ENCODE assay signal across 21 mouse cellular contexts in the genomic region with DNA sequence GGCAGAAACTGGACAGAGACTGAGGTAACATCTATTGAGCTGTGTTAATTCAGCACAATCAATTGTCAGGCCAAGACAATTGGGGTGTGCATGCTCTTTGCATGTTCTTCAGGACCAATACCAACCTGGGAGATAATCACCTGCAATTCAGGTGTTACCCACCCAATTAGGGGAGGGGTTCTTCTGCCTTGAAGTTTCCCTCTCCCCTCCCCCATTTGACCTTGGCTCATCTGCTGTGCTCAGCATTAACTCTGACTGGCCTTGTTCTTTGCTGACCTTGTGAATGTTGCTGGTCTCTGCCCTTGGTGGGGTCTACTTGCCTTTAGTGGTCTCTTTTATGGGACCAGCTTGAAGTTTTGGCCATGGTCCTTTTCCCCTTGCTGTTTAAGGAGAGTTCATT. TPM values are rescaled to one million over a fixed set of nuclear protein-coding genes. Genes with fewer than 3 reads are reported as not detected.
A peak's percentile ranks its signal among the peaks of the same experiment; 100 is the strongest.
DNase-seq lines count a peak whose midpoint lies in the region; ATAC-seq and TF ChIP-seq lines count a peak whose summit lies in the region.
"Had no signal": no experiment of that assay in that cellular context is flagged by ENCODE, and none has a peak within 500 bp of the region (broad histone marks: within the 10 kb centered on the region; RNA-seq: fewer than 3 reads in every experiment).

No protein-coding gene starts in this region.

- no peaks in the 10 kb centered on the region for H3K9me3 ChIP-seq in intestine, embryonic 15.5 days
- H3K9me3 ChIP-seq in intestine, postnatal 0 days (ENCODE audit: control insufficient read depth), result no peaks in the 10 kb centered on the region
- no peaks in the 10 kb centered on the region for H3K9me3 ChIP-seq in CH12.LX (replicated peaks; ENCODE audit: low read length)
- H3K9me3 ChIP-seq: embryonic facial prominence, embryonic 13.5 days; hindbrain, embryonic 15.5 days; neural tube, embryonic 15.5 days; stomach, embryonic 15.5 days had no signal

- H3K4me3 ChIP-seq in heart, adult 2 months, result no peak overlapping the region
- H3K4me3 ChIP-seq in intestine, embryonic 15.5 days (replicated peaks), result no peak overlapping the region
- H3K4me3 ChIP-seq in intestine, postnatal 0 days (ENCODE audit: low read depth, low read length), result no peak overlapping the region
- H3K4me3 ChIP-seq in CH12.LX (replicated peaks in 1 of 3; ENCODE audit: low read depth in 2 of 3, low read length in 2 of 3, poor library complexity in 1 of 3), result no peak overlapping the region
- H3K4me3 ChIP-seq: embryonic facial prominence, embryonic 13.5 days; hindbrain, embryonic 15.5 days; neural tube, embryonic 15.5 days; stomach, embryonic 15.5 days had no signal

- no peaks in the 10 kb centered on the region for H3K79me2 ChIP-seq in heart, adult 2 months (replicated peaks; ENCODE audit: control insufficient read depth, insufficient read depth, low read length)
- H3K79me2 ChIP-seq in CH12.LX (replicated peaks; ENCODE audit: control insufficient read depth, extremely low read depth, insufficient read depth, poor library complexity, severe bottlenecking), result no peaks in the 10 kb centered on the region

- DNase-seq in heart, adult 2 months, result no peak
- no peak for DNase-seq in heart, adult 9 months (ENCODE audit: low spot score in 2 of 2)
- DNase-seq in CH12.LX (ENCODE audit: extremely low read depth), result no peak
- DNase-seq in ZHBTc4 (ENCODE audit: low read depth, low spot score), result peak; percentile 9
- no peak for DNase-seq in retina, embryonic 14.5 days (ENCODE audit: low spot score)
- DNase-seq: adrenal gland, adult 8-10 months; B cell, adult 2 months; cerebellum, adult 9-11 months; kidney, adult 11 months; kidney, postnatal 4 days; lung, adult 18-20 months; lung, postnatal 36 days; right cerebral cortex, postnatal 25 days had no signal

- H3K27ac ChIP-seq in heart, adult 2 months, result peak overlapping the region; percentile 69
- H3K27ac ChIP-seq in intestine, embryonic 15.5 days, result peak overlapping the region; percentile 40; the same call in 1 of the 2 replicates
- no peak overlapping the region for H3K27ac ChIP-seq in intestine, postnatal 0 days (ENCODE audit: low read depth, low read length)
- H3K27ac ChIP-seq in CH12.LX (ENCODE audit: insufficient read depth, low read depth), result no peak overlapping the region
- H3K27ac ChIP-seq: embryonic facial prominence, embryonic 13.5 days; neural tube, embryonic 15.5 days had no signal

- TF ChIP-seq RAD21 in CH12.LX (IDR thresholded peaks at IDR 0.05; ENCODE audit: low read depth, low read length), result no peak

- no peak overlapping the region for H3K9ac ChIP-seq in heart, adult 2 months (ENCODE audit: low read depth, low read length)
- H3K9ac ChIP-seq in intestine, embryonic 15.5 days, result no peak overlapping the region
- no peak overlapping the region for H3K9ac ChIP-seq in intestine, postnatal 0 days (ENCODE audit: low read depth, low read length)
- H3K9ac ChIP-seq in CH12.LX (ENCODE audit: insufficient read depth, low read depth), result no peak overlapping the region
- H3K9ac ChIP-seq: embryonic facial prominence, embryonic 13.5 days; hindbrain, embryonic 15.5 days; neural tube, embryonic 15.5 days; stomach, embryonic 15.5 days had no signal

- no peak for ATAC-seq in intestine, embryonic 15.5 days
- ATAC-seq in intestine, postnatal 0 days, result no peak
- ATAC-seq: midbrain, embryonic 16.5 days had no signal

- no peaks in the 10 kb centered on the region for H3K36me3 ChIP-seq in heart, adult 2 months (ENCODE audit: control insufficient read depth, insufficient read depth, low read length)
- H3K36me3 ChIP-seq in intestine, embryonic 15.5 days, result no peaks in the 10 kb centered on the region
- H3K36me3 ChIP-seq in intestine, postnatal 0 days (ENCODE audit: control insufficient read depth, insufficient read depth), result no peaks in the 10 kb centered on the region
- no peaks in the 10 kb centered on the region for H3K36me3 ChIP-seq in CH12.LX (replicated peaks in 1 of 2; ENCODE audit: control insufficient read depth in 1 of 2, insufficient read depth in 1 of 2, low read length in 1 of 2)
- H3K36me3 ChIP-seq: embryonic facial prominence, embryonic 13.5 days; hindbrain, embryonic 15.5 days; neural tube, embryonic 15.5 days; stomach, embryonic 15.5 days had no signal

- in situ Hi-C loops in CH12.LX (cut with MboI; ENCODE audit: low pct_ligation_motif_present, low pct_unique_long_range_greater_than_20kb, low sequenced_read_pairs), result no loop called here

- peaks cover 10% of the 10 kb centered on the region for H3K4me1 ChIP-seq in heart, adult 2 months (ENCODE audit: control insufficient read depth, insufficient read depth, low read length)
- peaks cover 28% of the 10 kb centered on the region for H3K4me1 ChIP-seq in intestine, embryonic 15.5 days (replicated peaks)
- H3K4me1 ChIP-seq in intestine, postnatal 0 days (replicated peaks; ENCODE audit: control insufficient read depth, insufficient read depth, low read length), result peaks cover 18% of the 10 kb centered on the region
- H3K4me1 ChIP-seq in CH12.LX (ENCODE audit: control insufficient read depth in 1 of 2, insufficient read depth in 2 of 2), result peaks cover 12 to 23% of the 10 kb centered on the region in 2 experiments
- H3K4me1 ChIP-seq: hindbrain, embryonic 15.5 days; neural tube, embryonic 15.5 days had no signal

- no peak for TF ChIP-seq CTCF in heart, adult 2 months (IDR thresholded peaks at IDR 0.05)
- no peak for TF ChIP-seq CTCF in intestine, postnatal 0 days (IDR thresholded peaks at IDR 0.05; ENCODE audit: low read depth)
- TF ChIP-seq CTCF in CH12.LX (conservative IDR thresholded peaks at IDR 0.05 in 1 of 2, IDR thresholded peaks at IDR 0.05 in 1 of 2; ENCODE audit: low read depth in 2 of 2, low read length in 2 of 2), result no peak

- TF ChIP-seq EP300 in heart, adult 2 months (IDR thresholded peaks at IDR 0.05; ENCODE audit: insufficient read depth, low read depth, low read length), result no peak
- no peak for TF ChIP-seq EP300 in CH12.LX (IDR thresholded peaks at IDR 0.05; ENCODE audit: low read length)

- intact Hi-C loops in heart, adult 2 months (cut with DNase I), result loop anchor here (5.0 kb wide), 1 partner anchor 42 kb away; the partner anchor contains the start of gene Gm45716

- no peak for TF ChIP-seq POLR2A in heart, adult 2 months (IDR thresholded peaks at IDR 0.05; ENCODE audit: insufficient read depth, low read depth, low read length)
- TF ChIP-seq POLR2A in CH12.LX (IDR thresholded peaks at IDR 0.05; ENCODE audit: low read depth, low read length), result no peak

- dilution Hi-C loops in CH12.LX (cut with MboI; ENCODE audit: extremely low pct_ligation_motif_present, extremely low pct_unique_long_range_greater_than_20kb, low sequenced_read_pairs), result no loop called here

- H3K27me3 ChIP-seq in heart, adult 2 months (ENCODE audit: control insufficient read depth, insufficient read depth, low read length), result no peaks in the 10 kb centered on the region
- H3K27me3 ChIP-seq in intestine, embryonic 15.5 days (replicated peaks), result no peaks in the 10 kb centered on the region
- H3K27me3 ChIP-seq in intestine, postnatal 0 days (replicated peaks; ENCODE audit: control insufficient read depth, insufficient read depth, low read length), result no peaks in the 10 kb centered on the region
- no peaks in the 10 kb centered on the region for H3K27me3 ChIP-seq in CH12.LX (replicated peaks)
- H3K27me3 ChIP-seq: embryonic facial prominence, embryonic 13.5 days; hindbrain, embryonic 15.5 days; neural tube, embryonic 15.5 days; stomach, embryonic 15.5 days had no signal

- H3K4me2 ChIP-seq in intestine, embryonic 15.5 days (replicated peaks), result no peak overlapping the region
- no peak overlapping the region for H3K4me2 ChIP-seq in intestine, postnatal 0 days (replicated peaks; ENCODE audit: low read depth)
- no peak overlapping the region for H3K4me2 ChIP-seq in CH12.LX (ENCODE audit: insufficient read depth, low read depth, poor library complexity, severe bottlenecking)
- H3K4me2 ChIP-seq: embryonic facial prominence, embryonic 13.5 days; hindbrain, embryonic 15.5 days; liver, embryonic 11.5 days; neural tube, embryonic 15.5 days; stomach, embryonic 15.5 days had no signal

TF ChIP-seq in CH12.LX, 34 proteins besides CTCF, POLR2A, EP300 and RAD21:
- TF ChIP-seq SMC3 (IDR thresholded peaks at IDR 0.05; ENCODE audit: low read depth, low read length), result no peak
- TF ChIP-seq ZMIZ1 (IDR thresholded peaks at IDR 0.05; ENCODE audit: low read depth, low read length), result no peak
- no peak for TF ChIP-seq ZKSCAN1 (IDR thresholded peaks at IDR 0.05; ENCODE audit: borderline replicate concordance, low read depth, low read length)
- TF ChIP-seq MAFK (IDR thresholded peaks at IDR 0.05; ENCODE audit: insufficient replicate concordance, low read length), result peak; percentile 51; the same call in 1 of the 2 replicates
- no peak for TF ChIP-seq HCFC1 (IDR thresholded peaks at IDR 0.05; ENCODE audit: low read depth, low read length)

RNA-seq across cellular contexts. Expression of gene Mmd, which starts 19.5 kb away (rescaled TPM):
- 10 to 100 TPM; 25.9 to 35.7 TPM for total RNA-seq in heart, adult 2 months (2021)
- 30.9 and 53.1 TPM in 2 replicates for polyA plus RNA-seq in heart, adult 2 months (2012; rRNA removed)
- 46.7 and 52.6 TPM in 2 replicates for polyA plus RNA-seq in intestine, embryonic 15.5 days (2015; fragmentation: Nextera tagmentation; extraction: Ambion mirVana)
- polyA plus RNA-seq in intestine, postnatal 0 days (2015; fragmentation: Nextera tagmentation; extraction: Ambion mirVana), result 36.5 and 38.5 TPM in 2 replicates
- total RNA-seq in CH12.LX (2012; rRNA removed) (10.3 and 13.8 TPM in 2 replicates), CH12.LX (2014; rRNA removed) (60.4 and 70.5 TPM in 2 replicates)
- polyA plus RNA-seq in CH12.LX (2012; ENCODE audit: insufficient read length, low read depth), result 36.1 and 39.8 TPM in 2 replicates

RNA-seq across cellular contexts. Expression of gene Gm45716, which starts 42.3 kb away (rescaled TPM):
- total RNA-seq in heart, adult 2 months (2021), result 1 to 10 TPM; 7.5 to 8.1 TPM
- 3.9 and 8.8 TPM in 2 replicates for polyA plus RNA-seq in heart, adult 2 months (2012; rRNA removed)
- 9.8 and 12.3 TPM in 2 replicates for polyA plus RNA-seq in intestine, embryonic 15.5 days (2015; fragmentation: Nextera tagmentation; extraction: Ambion mirVana)
- polyA plus RNA-seq in intestine, postnatal 0 days (2015; fragmentation: Nextera tagmentation; extraction: Ambion mirVana), result 23.9 and 25.4 TPM in 2 replicates
- total RNA-seq in CH12.LX (2012; rRNA removed), result 3.0 and 4.4 TPM in 2 replicates
- 9.4 and 9.9 TPM in 2 replicates for total RNA-seq in CH12.LX (2014; rRNA removed)
- 14.7 and 15.9 TPM in 2 replicates for polyA plus RNA-seq in CH12.LX (2012; ENCODE audit: insufficient read length, low read depth)

Comparison
In these comparisons a context has a peak if more than half of its experiments do, and no peak if none do; other contexts are left out.
1. H3K27ac ChIP-seq: peak in heart, adult 2 months (single experiment) and intestine, embryonic 15.5 days (single experiment); none in intestine, postnatal 0 days (single experiment) and CH12.LX (single experiment).